Mouse (Mus musculus) spleen, adult 12 weeks (tissue): ENCODE data around the gene Xbp1.

Source experiments
- DNase-seq: peaks from one replicate; pipeline ENCODE4 v3.0.0; 2022; ENCODE audit warnings: low spot score

Xbp1 gene

DNA sequence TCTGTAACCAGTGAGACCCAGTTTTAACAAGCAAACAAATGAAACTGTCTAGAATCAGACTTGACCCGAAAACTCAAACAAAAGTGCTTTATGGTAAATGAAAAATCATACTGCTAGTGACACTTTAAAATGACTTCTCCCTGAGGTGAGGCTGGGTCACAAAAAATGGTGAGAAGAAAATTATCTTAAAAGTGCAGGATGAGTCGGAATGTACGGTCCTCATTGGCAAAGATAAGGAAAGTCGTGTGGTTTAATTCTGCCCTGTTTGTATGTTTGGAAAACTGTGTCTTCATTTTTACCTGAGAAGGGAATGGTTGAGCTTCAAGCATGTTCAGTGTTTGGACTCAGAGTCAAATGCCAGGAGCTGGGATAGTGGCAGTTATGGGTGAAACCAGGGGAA lies 51.4 kb downstream of the Xbp1 start:
- no peak for DNase-seq

DNA sequence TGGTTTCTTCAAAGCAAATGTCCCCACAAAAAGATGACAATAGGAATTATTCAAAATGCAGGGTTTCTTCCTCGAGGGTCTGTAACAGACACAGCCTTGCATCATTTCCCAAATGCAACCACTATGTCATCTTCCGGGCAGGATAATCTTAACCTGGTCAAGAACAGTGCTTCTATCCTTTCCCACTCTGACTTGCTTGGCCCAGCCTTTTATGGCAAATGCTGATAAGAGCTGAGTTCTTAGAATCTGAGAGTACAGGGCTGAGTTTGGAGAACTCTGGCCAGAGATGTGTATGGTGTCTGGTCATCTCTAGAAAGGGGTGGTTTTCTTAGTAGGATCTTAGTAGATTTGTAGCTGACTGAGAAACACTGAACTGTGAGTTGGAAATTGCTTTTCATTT lies 53.4 kb downstream of the Xbp1 start:
- DNase-seq: no peak

DNA sequence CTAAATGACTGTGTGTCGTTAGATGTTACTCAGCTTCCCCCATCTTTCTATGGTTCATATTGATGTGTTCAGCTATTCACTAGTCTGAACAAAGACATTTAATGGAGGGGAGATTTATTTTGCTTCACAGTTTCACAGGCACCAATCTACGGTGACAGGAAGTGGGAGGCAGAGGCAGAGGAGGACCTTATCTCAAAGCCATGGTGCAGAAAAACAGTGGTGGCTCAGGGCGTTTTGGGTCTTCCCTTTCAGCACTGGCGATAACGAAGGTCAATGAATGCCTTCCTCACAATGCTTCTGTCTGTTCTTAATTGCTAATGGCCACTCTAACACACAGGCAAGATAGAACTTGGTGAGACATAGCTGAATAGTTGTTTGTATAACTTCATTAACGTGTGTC lies 54.6 kb downstream of the Xbp1 start:
- no peak for DNase-seq
